In genomic region chr7:129514619-129515018, GRCm38 (mm10) we compare ENCODE assay signal across 21 mouse cellular contexts.
DNase-seq lines count a peak whose midpoint lies in the region; ATAC-seq and TF ChIP-seq lines count a peak whose summit lies in the region.
"Had no signal": no experiment of that assay in that cellular context is flagged by ENCODE, and none has a peak within 500 bp of the region (broad histone marks: within the 10 kb centered on the region; RNA-seq: fewer than 3 reads in every experiment).

No protein-coding gene starts in this region.

- DNase-seq in adrenal gland, postnatal 14 days = peak; percentile 11
- no peak for DNase-seq in adrenal gland, adult 8-10 months
- no peak for DNase-seq in heart, postnatal 36 days
- DNase-seq in kidney, postnatal 0 days (ENCODE audit: low spot score) = peak; percentile 11
- no peak for DNase-seq in kidney, adult 11 months
- peak; percentile 56 for DNase-seq in midbrain, embryonic 11.5 days (ENCODE audit: low spot score, missing footprints)
- DNase-seq: adrenal gland, adult 2 months; cerebellum, adult 9-10 months; gastrocnemius, postnatal 14 days; right cerebral cortex, adult 18-20 months; thymus, postnatal 14 days had no signal

- no peaks in the 10 kb centered on the region for H3K36me3 ChIP-seq in heart, embryonic 15.5 days
- H3K36me3 ChIP-seq in kidney, postnatal 0 days (ENCODE audit: insufficient read depth, low read length) = no peaks in the 10 kb centered on the region
- H3K36me3 ChIP-seq in midbrain, embryonic 11.5 days (ENCODE audit: control insufficient read depth, insufficient read depth, low read length) = no peaks in the 10 kb centered on the region
- no peaks in the 10 kb centered on the region for H3K36me3 ChIP-seq in midbrain, embryonic 16.5 days (ENCODE audit: control insufficient read depth, insufficient read depth, low read length)
- H3K36me3 ChIP-seq: forebrain, embryonic 15.5 days; hindbrain, embryonic 10.5 days; limb, embryonic 12.5 days; liver, embryonic 12.5 days; midbrain, embryonic 10.5 days had no signal

- 27% methylated on average over 7 of the region's 7 CpGs for WGBS in heart, embryonic 15.5 days
- WGBS in kidney, postnatal 0 days = 37% methylated on average over 7 of the region's 7 CpGs
- WGBS in midbrain, embryonic 11.5 days = 71% methylated on average over 7 of the region's 7 CpGs
- 76% methylated on average over 7 of the region's 7 CpGs for WGBS in midbrain, embryonic 16.5 days

- H3K9me3 ChIP-seq in heart, embryonic 15.5 days (replicated peaks) = no peaks in the 10 kb centered on the region
- no peaks in the 10 kb centered on the region for H3K9me3 ChIP-seq in kidney, postnatal 0 days (replicated peaks; ENCODE audit: low read length)
- no peaks in the 10 kb centered on the region; the same call in 1 of the 2 replicates for H3K9me3 ChIP-seq in midbrain, embryonic 11.5 days (ENCODE audit: control insufficient read depth, low read length)
- H3K9me3 ChIP-seq in midbrain, embryonic 16.5 days (replicated peaks; ENCODE audit: control insufficient read depth, low read length, poor library complexity, severe bottlenecking) = no peaks in the 10 kb centered on the region
- H3K9me3 ChIP-seq: forebrain, embryonic 15.5 days; liver, embryonic 12.5 days had no signal

- no peak overlapping the region for H3K9ac ChIP-seq in heart, embryonic 15.5 days
- H3K9ac ChIP-seq in kidney, postnatal 0 days (ENCODE audit: low read depth, low read length) = no peak overlapping the region
- H3K9ac ChIP-seq in midbrain, embryonic 11.5 days (ENCODE audit: low read length) = no peak overlapping the region
- no peak overlapping the region for H3K9ac ChIP-seq in midbrain, embryonic 16.5 days (ENCODE audit: low read depth, low read length)
- H3K9ac ChIP-seq: forebrain, embryonic 15.5 days; limb, embryonic 12.5 days; liver, embryonic 12.5 days had no signal

- H3K4me1 ChIP-seq in heart, embryonic 15.5 days (replicated peaks) = no peaks in the 10 kb centered on the region
- H3K4me1 ChIP-seq in kidney, postnatal 0 days (replicated peaks; ENCODE audit: insufficient read depth, low read length) = peaks cover 1% of the 10 kb centered on the region; the same call in 1 of the 2 replicates
- no peaks in the 10 kb centered on the region for H3K4me1 ChIP-seq in midbrain, embryonic 11.5 days (ENCODE audit: control insufficient read depth, insufficient read depth, low read length)
- H3K4me1 ChIP-seq in midbrain, embryonic 16.5 days (ENCODE audit: control insufficient read depth, insufficient read depth, low read length) = no peaks in the 10 kb centered on the region
- H3K4me1 ChIP-seq: forebrain, embryonic 15.5 days; limb, embryonic 12.5 days; liver, embryonic 12.5 days had no signal

- H3K4me2 ChIP-seq in heart, embryonic 15.5 days = no peak overlapping the region
- no peak overlapping the region for H3K4me2 ChIP-seq in kidney, postnatal 0 days (ENCODE audit: low read length)
- no peak overlapping the region for H3K4me2 ChIP-seq in midbrain, embryonic 11.5 days
- no peak overlapping the region for H3K4me2 ChIP-seq in midbrain, embryonic 16.5 days (ENCODE audit: low read length)
- H3K4me2 ChIP-seq: forebrain, embryonic 15.5 days; limb, embryonic 12.5 days; liver, embryonic 12.5 days had no signal

- intact Hi-C loops in heart, postnatal 36 days (cut with DNase I) = no loop called here

- H3K4me3 ChIP-seq in heart, embryonic 15.5 days = no peak overlapping the region
- no peak overlapping the region for H3K4me3 ChIP-seq in kidney, postnatal 0 days (replicated peaks; ENCODE audit: low read depth, low read length)
- no peak overlapping the region for H3K4me3 ChIP-seq in midbrain, embryonic 11.5 days (ENCODE audit: low read depth, low read length)
- H3K4me3 ChIP-seq in midbrain, embryonic 16.5 days (ENCODE audit: low read depth, low read length) = no peak overlapping the region
- H3K4me3 ChIP-seq: forebrain, embryonic 15.5 days; hindbrain, embryonic 10.5 days; limb, embryonic 12.5 days; liver, embryonic 12.5 days; midbrain, embryonic 10.5 days had no signal

- no peak overlapping the region for H3K27ac ChIP-seq in heart, embryonic 15.5 days
- no peak overlapping the region for H3K27ac ChIP-seq in kidney, postnatal 0 days
- no peak overlapping the region for H3K27ac ChIP-seq in midbrain, embryonic 11.5 days (ENCODE audit: low read depth, low read length)
- no peak overlapping the region for H3K27ac ChIP-seq in midbrain, embryonic 16.5 days (ENCODE audit: low read length)
- H3K27ac ChIP-seq: forebrain, embryonic 15.5 days; hindbrain, embryonic 10.5 days; hindbrain, postnatal 0 days; limb, embryonic 12.5 days; liver, embryonic 12.5 days; macrophage; midbrain, embryonic 10.5 days had no signal

- TF ChIP-seq CTCF in kidney, postnatal 0 days (IDR thresholded peaks at IDR 0.05; ENCODE audit: low read depth) = no peak

- ATAC-seq in heart, embryonic 15.5 days (replicated peaks; ENCODE audit: insufficient number of reproducible peaks, insufficient read depth, low FRiP score, low read depth) = peak; percentile 72
- ATAC-seq in kidney, postnatal 0 days (replicated peaks; ENCODE audit: low FRiP score, low read depth) = no peak
- ATAC-seq in midbrain, embryonic 11.5 days (ENCODE audit: low FRiP score) = no peak
- no peak for ATAC-seq in midbrain, embryonic 16.5 days
- ATAC-seq: forebrain, embryonic 15.5 days; hindbrain, postnatal 0 days; intestine, postnatal 0 days; liver, embryonic 12.5 days had no signal

- H3K27me3 ChIP-seq in heart, embryonic 15.5 days = no peaks in the 10 kb centered on the region
- H3K27me3 ChIP-seq in kidney, postnatal 0 days (ENCODE audit: insufficient read depth, low read length) = no peaks in the 10 kb centered on the region
- H3K27me3 ChIP-seq in midbrain, embryonic 11.5 days (ENCODE audit: control insufficient read depth, insufficient read depth, low read length) = no peaks in the 10 kb centered on the region
- H3K27me3 ChIP-seq in midbrain, embryonic 16.5 days (ENCODE audit: control insufficient read depth, insufficient read depth, low read depth, low read length) = no peaks in the 10 kb centered on the region
- H3K27me3 ChIP-seq: forebrain, embryonic 15.5 days; limb, embryonic 12.5 days; liver, embryonic 12.5 days had no signal

Comparison
In these comparisons a context has a peak if more than half of its experiments do, and no peak if none do; other contexts are left out.
1. DNase-seq: peak in adrenal gland, postnatal 14 days (single experiment), kidney, postnatal 0 days (single experiment) and midbrain, embryonic 11.5 days (single experiment); none in adrenal gland, adult 8-10 months (single experiment), heart, postnatal 36 days (0 of 2) and kidney, adult 11 months (single experiment).